Mouse (Mus musculus) embryonic facial prominence, embryonic 14.5 days (tissue): Measurements from ENCODE around the gene Esam. TPM values are rescaled to one million over a fixed set of nuclear protein-coding genes. Genes with fewer than 3 reads are reported as not detected.
A peak's percentile ranks its signal among the peaks of the same experiment; 100 is the strongest.

ENCODE experiments used
- ATAC-seq: fragments of 200-750 bp; cut with Nextera tagmentation; 2 replicates; pipeline ENCODE4 v1.8.0; 2017; ENCODE audit warnings: low read depth, moderate number of reproducible peaks, moderate TSS enrichment
- DNase-seq: peaks from one replicate; pipeline ENCODE4 v3.0.0-alpha.2; 2015; ENCODE audit warnings: low spot score
- H3K27ac ChIP-seq: fragments of 300-500 bp; sonication (generic); replicated peaks from 2 replicates; pipeline ENCODE4 v1.5.1; 2014; ENCODE audit warnings: low read depth, mild to moderate bottlenecking, low read length, moderate library complexity
- H3K27me3 ChIP-seq: fragments of 300-500 bp; sonication (generic); replicated peaks from 2 replicates; pipeline ENCODE4 v1.6.1; 2014; ENCODE audit warnings: low read length; ENCODE audit not compliant: control insufficient read depth, insufficient read depth
- H3K36me3 ChIP-seq: fragments of 300-500 bp; sonication (generic); 2 replicates; pipeline ENCODE4 v1.6.1; 2014; ENCODE audit warnings: low read length, mixed read lengths; ENCODE audit not compliant: control insufficient read depth, insufficient read depth
- H3K4me1 ChIP-seq: fragments of 300-500 bp; sonication (generic); 2 replicates; pipeline ENCODE4 v1.6.1; 2014; ENCODE audit warnings: antibody characterized with exemption, low read length; ENCODE audit not compliant: control insufficient read depth, insufficient read depth
- H3K4me2 ChIP-seq: fragments of 300-500 bp; sonication (generic); 2 replicates; pipeline ENCODE4 v1.6.1; 2014; ENCODE audit warnings: low read depth, mild to moderate bottlenecking, low read length, moderate library complexity, mixed read lengths
- H3K4me3 ChIP-seq: fragments of 300-500 bp; sonication (generic); 2 replicates; pipeline ENCODE4 v1.5.1; 2014; ENCODE audit warnings: low read depth, mild to moderate bottlenecking, low read length
- H3K9ac ChIP-seq: fragments of 300-500 bp; sonication (generic); 2 replicates; pipeline ENCODE4 v1.6.1; 2014; ENCODE audit warnings: low read depth, mild to moderate bottlenecking, low read length, moderate library complexity, mixed read lengths
- H3K9me3 ChIP-seq: fragments of 300-500 bp; sonication (generic); 2 replicates; pipeline ENCODE4 v1.6.1; 2016; ENCODE audit warnings: low read length; ENCODE audit not compliant: control insufficient read depth
- WGBS: fragments of 180-500 bp; shearing (Covaris S2); extraction: QIAGEN DNeasy Blood & Tissue Kit; methylation state at CpG from one replicate; pipeline ENCODE4 v1.1.7; 2014; 5-methylcytosine and 5-hydroxymethylcytosine counted together
- polyA plus RNA-seq: library from polyadenylated mRNA; unstranded; fragments of >200 nt; fragmentation: Nextera tagmentation; extraction: Ambion mirVana; gene quantifications from 2 replicates; pipeline ENCODE4 v1.2.1, GENCODE M21; 2014

Gene Esam
- polyA plus RNA-seq, 1 experiment from 2014 or later: 52.0 TPM

- ATAC-seq (no peak), DNase-seq (no peak)
- 57% methylated on average over 1 of the region's 1 CpGs for WGBS
- H3K4me1 ChIP-seq: peaks cover 8% of the 10 kb centered on the region; the same call in 1 of the 2 replicates
- no peak overlapping the region for H3K4me2 ChIP-seq
- H3K27ac ChIP-seq: no peak overlapping the region
- H3K9me3 ChIP-seq: no peaks in the 10 kb centered on the region
- H3K9ac ChIP-seq: no peak overlapping the region
- H3K4me3 ChIP-seq: no peak overlapping the region
- H3K36me3 ChIP-seq: no peaks in the 10 kb centered on the region
- H3K27me3 ChIP-seq: no peaks in the 10 kb centered on the region
Observed at GRCm38 (mm10) chr9:37563805-37564204, 35.9 kb downstream of the Esam start.

GRCm38 (mm10) chr9:37567019-37567418, 39.1 kb downstream of the Esam start:
- Histone ChIP-seq H3K9me3 (no peaks in the 10 kb centered on the region), H3K27ac (no peak overlapping the region), H3K27me3 (no peaks in the 10 kb centered on the region), H3K4me3 (no peak overlapping the region), H3K4me1 (peaks cover 8% of the 10 kb centered on the region; the same call in 1 of the 2 replicates), H3K4me2 (no peak overlapping the region), H3K9ac (no peak overlapping the region), H3K36me3 (no peaks in the 10 kb centered on the region)
- 83% methylated on average over 2 of the region's 2 CpGs for WGBS
- ATAC-seq (no peak), DNase-seq (no peak)

- Histone ChIP-seq H3K27me3 (no peaks in the 10 kb centered on the region), H3K9ac (no peak overlapping the region), H3K4me3 (no peak overlapping the region), H3K4me2 (no peak overlapping the region), H3K36me3 (no peaks in the 10 kb centered on the region), H3K9me3 (no peaks in the 10 kb centered on the region), H3K27ac (no peak overlapping the region), H3K4me1 (peaks cover 8% of the 10 kb centered on the region; the same call in 1 of the 2 replicates)
- no peak for DNase-seq
- WGBS: 45% methylated on average over 5 of the region's 5 CpGs
- ATAC-seq: 0 out of 2 replicates have a peak, but pooled peaks have one; percentile 44
Observed at GRCm38 (mm10) chr9:37567454-37567853, 39.6 kb downstream of the Esam start.

GRCm38 (mm10) chr9:37567892-37568604, 40.2 kb downstream of the Esam start:
- ATAC-seq (peak; percentile 44; the same call in 1 of the 2 replicates), DNase-seq (no peak)
- H3K27ac ChIP-seq: no peak overlapping the region
- peak overlapping the region; percentile 24; the same call in 1 of the 2 replicates for H3K4me2 ChIP-seq
- H3K9ac ChIP-seq: peak overlapping the region; percentile 37; the same call in 1 of the 2 replicates
- H3K27me3 ChIP-seq: no peaks in the 10 kb centered on the region
- WGBS: 31% methylated on average over 15 of the region's 15 CpGs
- peaks cover 8% of the 10 kb centered on the region; the same call in 1 of the 2 replicates for H3K4me1 ChIP-seq
- no peaks in the 10 kb centered on the region for H3K9me3 ChIP-seq
- no peaks in the 10 kb centered on the region for H3K36me3 ChIP-seq
- no peak overlapping the region for H3K4me3 ChIP-seq

- no peak overlapping the region for H3K9ac ChIP-seq
- H3K27me3 ChIP-seq: no peaks in the 10 kb centered on the region
- H3K27ac ChIP-seq: no peak overlapping the region
- H3K9me3 ChIP-seq: no peaks in the 10 kb centered on the region
- no peak overlapping the region for H3K4me2 ChIP-seq
- H3K4me3 ChIP-seq: no peak overlapping the region
- DNase-seq (no peak), ATAC-seq (no peak)
- WGBS: 42% methylated on average over 4 of the region's 4 CpGs
- no peaks in the 10 kb centered on the region for H3K36me3 ChIP-seq
- peaks cover 8% of the 10 kb centered on the region; the same call in 1 of the 2 replicates for H3K4me1 ChIP-seq
Observed at GRCm38 (mm10) chr9:37568605-37569214, 40.8 kb downstream of the Esam start.

GRCm38 (mm10) chr9:37569231-37569835, 41.5 kb downstream of the Esam start:
- Histone ChIP-seq H3K4me3 (no peak overlapping the region), H3K4me2 (no peak overlapping the region), H3K4me1 (peaks cover 8% of the 10 kb centered on the region; the same call in 1 of the 2 replicates), H3K9me3 (no peaks in the 10 kb centered on the region), H3K27me3 (no peaks in the 10 kb centered on the region), H3K27ac (no peak overlapping the region), H3K9ac (no peak overlapping the region), H3K36me3 (no peaks in the 10 kb centered on the region)
- 66% methylated on average over 2 of the region's 2 CpGs for WGBS
- DNase-seq (peak; percentile 32), ATAC-seq (no peak)

GRCm38 (mm10) chr9:37572204-37572876, 44.5 kb downstream of the Esam start:
- no peaks in the 10 kb centered on the region for H3K27me3 ChIP-seq
- H3K36me3 ChIP-seq: no peaks in the 10 kb centered on the region
- no peak overlapping the region for H3K27ac ChIP-seq
- peaks cover 8% of the 10 kb centered on the region for H3K4me1 ChIP-seq
- ATAC-seq (no peak), DNase-seq (no peak)
- no peak overlapping the region for H3K9ac ChIP-seq
- no peaks in the 10 kb centered on the region for H3K9me3 ChIP-seq
- no peak overlapping the region for H3K4me2 ChIP-seq
- no peak overlapping the region for H3K4me3 ChIP-seq
- whole genome bisulfite sequencing: 59% methylated on average over 3 of the region's 3 CpGs

GRCm38 (mm10) chr9:37576436-37576930, 48.6 kb downstream of the Esam start:
- DNase-seq (peak; percentile 68), ATAC-seq (peak; percentile 88)
- Histone ChIP-seq H3K4me2 (peak overlapping the region; percentile 36), H3K36me3 (no peaks in the 10 kb centered on the region), H3K4me1 (no peaks in the 10 kb centered on the region; the same call in 1 of the 2 replicates), H3K4me3 (no peak overlapping the region), H3K27me3 (no peaks in the 10 kb centered on the region), H3K27ac (no peak overlapping the region), H3K9ac (no peak overlapping the region), H3K9me3 (no peaks in the 10 kb centered on the region)
- WGBS: 20% methylated on average over 13 of the region's 14 CpGs
